Mouse (Mus musculus) bone marrow macrophage, adult 2 months (primary cell): ENCODE measurements around the gene Rpl7l1.

Experiments
- CTCF ChIP-seq: IDR thresholded peaks from 2 replicates; pipeline ENCODE4 v1.5.1; 2012; ENCODE audit warnings: low read depth, mild to moderate bottlenecking, low read length, moderate library complexity
- POLR2A ChIP-seq: IDR thresholded peaks from 2 replicates; pipeline ENCODE4 v1.6.1; 2012; ENCODE audit warnings: mild to moderate bottlenecking, low read depth, low read length, borderline replicate concordance

- TF ChIP-seq CTCF, result no peak
- no peak for TF ChIP-seq POLR2A
Measured at GRCm38 (mm10) chr17:46767868-46768267, 14.6 kb downstream of the Rpl7l1 start.
